Mouse (Mus musculus): Measurements from ENCODE around the gene Mtif3.

DNA sequence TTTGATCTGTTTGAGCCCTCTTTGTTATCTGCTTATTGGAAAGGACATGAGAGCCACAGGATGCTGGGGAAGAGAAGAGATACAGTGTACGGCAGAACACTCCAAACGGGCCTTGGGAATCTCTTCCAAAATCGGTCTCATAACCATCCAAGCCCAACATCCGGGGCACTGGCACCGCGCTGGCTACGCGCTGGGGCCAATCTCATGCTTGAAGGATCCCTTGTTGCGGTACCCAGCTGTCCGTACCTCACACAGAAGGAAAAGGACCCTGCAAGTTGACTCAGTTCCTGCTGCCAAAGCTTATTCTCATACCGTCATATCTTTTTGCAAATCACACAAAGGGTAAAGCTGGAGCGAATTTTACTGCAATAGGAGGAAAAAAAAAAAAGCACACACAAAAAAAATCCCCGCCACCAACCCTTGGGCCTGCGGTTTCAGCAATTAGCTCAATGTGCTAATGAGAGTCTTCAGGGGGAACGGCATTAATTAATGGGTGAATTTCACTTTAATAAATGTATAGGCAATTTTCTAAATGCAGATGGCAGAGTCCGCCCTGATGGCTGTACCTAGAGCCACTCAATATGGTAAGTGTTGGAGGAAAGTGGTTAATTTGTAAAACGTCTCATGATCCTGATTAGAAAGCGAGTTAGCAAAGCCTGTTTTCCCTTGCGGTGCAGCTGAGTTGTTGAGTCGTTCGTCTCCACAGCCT lies 22.3 kb upstream of the Mtif3 start:
- TF ChIP-seq CTCF (IDR thresholded peaks at IDR 0.05; ENCODE audit: low read depth) (no peak), EP300 (IDR thresholded peaks at IDR 0.05; ENCODE audit: low read depth) (no peak)
